Mouse (Mus musculus): ENCODE measurements at regions not wholly inside any gene's neighbourhood (a gene's known extent, or its start where the extent isn't known, plus 50 kb on each side); places are given as distances from the start of the nearest gene placed in this dataset.

DNA sequence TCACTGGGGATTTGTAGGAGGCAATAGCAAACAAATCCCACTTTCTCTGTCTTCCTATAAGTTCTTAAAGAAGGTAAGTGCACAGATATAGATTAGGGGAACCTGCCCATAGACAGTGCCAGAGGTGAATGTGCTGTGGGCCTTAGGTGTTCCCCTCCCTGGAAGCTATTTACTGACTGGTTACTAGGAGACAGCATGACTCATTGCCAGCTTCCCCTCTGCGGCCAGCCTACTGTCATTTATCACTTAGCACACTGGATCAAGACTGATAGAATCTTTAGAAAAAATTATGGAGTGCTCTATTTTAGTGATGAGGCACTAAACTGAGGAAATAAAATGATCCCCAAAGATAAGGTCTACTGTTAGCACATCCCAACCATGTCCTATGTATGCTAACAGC lies 187.3 kb upstream of the Nrp1 start:
- no peak overlapping the region for H3K4me3 ChIP-seq (ENCODE audit: insufficient read depth, low read length)
- peaks cover 2% of the 10 kb centered on the region; the same call in 1 of the 2 replicates for H3K4me1 ChIP-seq (ENCODE audit: control insufficient read depth, insufficient read depth, low read length)
- TF ChIP-seq CTCF (IDR thresholded peaks at IDR 0.05; ENCODE audit: borderline replicate concordance, insufficient read depth, low read length) (no peak), POLR2A (IDR thresholded peaks at IDR 0.05; ENCODE audit: low read depth, low read length) (no peak)
- no peak overlapping the region for H3K27ac ChIP-seq (ENCODE audit: insufficient read depth, low read length)

DNA sequence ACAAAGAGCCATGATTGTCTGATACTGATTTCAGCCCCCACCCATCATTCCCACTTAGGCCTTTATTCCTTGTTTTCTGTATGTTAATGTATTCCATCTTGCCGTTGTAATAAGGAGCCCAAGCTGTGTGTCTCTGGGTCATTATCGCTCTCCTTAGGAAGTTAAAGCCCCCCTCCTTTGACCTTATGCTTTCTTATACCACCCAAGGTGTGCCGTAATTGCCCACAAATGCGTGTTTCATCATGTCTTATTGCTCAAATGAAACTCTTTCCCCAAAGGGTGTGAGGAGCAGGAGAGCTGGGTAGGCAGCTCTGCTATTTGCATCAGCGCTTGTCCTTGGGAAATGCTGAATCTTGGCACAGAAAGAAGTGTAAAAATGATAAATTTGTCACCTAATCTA lies 178.2 kb upstream of the Nrp1 start:
- Histone ChIP-seq H3K27ac (ENCODE audit: insufficient read depth, low read length) (no peak overlapping the region), H3K4me3 (ENCODE audit: insufficient read depth, low read length) (no peak overlapping the region), H3K4me1 (ENCODE audit: control insufficient read depth, insufficient read depth, low read length) (no peaks in the 10 kb centered on the region)
- TF ChIP-seq POLR2A (IDR thresholded peaks at IDR 0.05; ENCODE audit: low read depth, low read length) (no peak), CTCF (IDR thresholded peaks at IDR 0.05; ENCODE audit: borderline replicate concordance, insufficient read depth, low read length) (no peak)

DNA sequence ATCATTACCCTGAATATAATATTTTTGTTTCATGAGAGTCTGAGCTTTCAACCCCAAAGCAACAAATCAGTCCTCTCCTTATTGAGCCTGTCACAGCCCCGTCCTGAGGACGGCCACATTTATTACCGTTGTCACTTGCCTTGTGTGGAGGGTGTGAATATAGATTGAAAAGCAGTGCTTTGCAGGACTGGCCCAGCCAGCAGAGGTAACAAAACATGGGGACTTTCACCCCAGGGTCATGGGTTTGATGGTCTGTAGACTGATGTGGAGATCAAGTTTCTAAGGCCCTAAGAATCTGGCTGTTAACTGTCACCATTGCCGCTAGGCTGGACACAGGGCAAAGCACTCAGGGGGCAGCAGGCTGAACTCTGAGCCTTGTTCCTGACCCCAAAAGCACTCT lies 175.3 kb upstream of the Nrp1 start:
- no peak for TF ChIP-seq POLR2A (IDR thresholded peaks at IDR 0.05; ENCODE audit: low read depth, low read length)
- TF ChIP-seq CTCF (IDR thresholded peaks at IDR 0.05; ENCODE audit: borderline replicate concordance, insufficient read depth, low read length) = no peak
- H3K4me1 ChIP-seq (ENCODE audit: control insufficient read depth, insufficient read depth, low read length) = no peaks in the 10 kb centered on the region
- H3K4me3 ChIP-seq (ENCODE audit: insufficient read depth, low read length) = no peak overlapping the region
- no peak overlapping the region for H3K27ac ChIP-seq (ENCODE audit: insufficient read depth, low read length)

DNA sequence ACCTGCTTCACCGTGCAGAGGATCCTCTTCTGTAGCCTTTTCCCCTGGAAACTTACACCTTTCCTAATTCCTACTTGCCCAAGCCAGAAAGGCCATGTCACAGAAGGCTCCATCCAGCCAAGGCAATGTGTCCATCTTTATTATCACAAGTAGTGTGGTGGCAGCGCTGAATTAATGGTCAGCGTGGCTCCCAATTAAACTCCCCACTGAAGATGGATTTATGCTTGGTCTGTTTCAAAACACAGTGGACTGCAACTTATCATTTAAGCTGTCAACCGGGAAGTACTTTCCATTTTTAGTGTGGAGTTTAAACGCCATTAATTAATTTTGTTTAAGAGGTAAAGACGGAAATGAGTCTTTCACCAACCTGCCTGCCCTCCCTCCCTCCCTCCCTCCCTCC lies 170.1 kb upstream of the Nrp1 start:
- H3K4me1 ChIP-seq (ENCODE audit: control insufficient read depth, insufficient read depth, low read length) = no peaks in the 10 kb centered on the region
- TF ChIP-seq POLR2A (IDR thresholded peaks at IDR 0.05; ENCODE audit: low read depth, low read length) (no peak), CTCF (IDR thresholded peaks at IDR 0.05; ENCODE audit: borderline replicate concordance, insufficient read depth, low read length) (no peak)
- H3K27ac ChIP-seq (ENCODE audit: insufficient read depth, low read length) = no peak overlapping the region
- H3K4me3 ChIP-seq (ENCODE audit: insufficient read depth, low read length) = no peak overlapping the region

DNA sequence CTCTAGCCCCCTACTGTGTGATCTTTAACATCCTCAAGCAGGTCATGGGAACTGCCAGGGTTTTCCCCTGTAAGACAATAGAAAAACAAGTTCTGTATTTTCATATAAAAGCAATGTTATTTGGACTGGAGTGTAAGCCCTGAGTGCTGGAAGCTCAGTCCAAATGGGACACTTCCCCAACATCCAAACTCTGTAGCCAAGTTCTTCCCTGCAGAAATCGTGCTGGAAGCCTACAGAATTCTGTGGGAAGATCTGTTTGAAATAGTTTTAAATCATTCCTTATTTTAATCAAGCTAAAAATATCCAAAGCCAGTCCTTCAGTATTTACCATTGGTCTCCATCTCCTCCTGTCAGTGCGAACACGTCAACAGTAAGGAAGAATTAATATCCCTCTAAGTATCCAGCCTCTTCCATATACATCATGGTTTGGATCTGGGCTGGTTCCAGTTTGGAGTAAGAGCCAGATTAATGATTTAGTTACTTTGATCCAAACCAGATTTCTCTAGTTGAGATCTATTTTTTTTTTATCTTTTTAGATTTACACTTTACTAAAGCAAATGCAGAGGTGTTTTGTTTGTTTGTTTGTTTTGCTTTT lies 165.0 kb upstream of the Nrp1 start:
- no peak for TF ChIP-seq POLR2A (IDR thresholded peaks at IDR 0.05; ENCODE audit: low read depth, low read length)
- no peak for TF ChIP-seq CTCF (IDR thresholded peaks at IDR 0.05; ENCODE audit: borderline replicate concordance, insufficient read depth, low read length)
- no peak overlapping the region for H3K4me3 ChIP-seq (ENCODE audit: insufficient read depth, low read length)
- no peak overlapping the region for H3K27ac ChIP-seq (ENCODE audit: insufficient read depth, low read length)
- H3K4me1 ChIP-seq (ENCODE audit: control insufficient read depth, insufficient read depth, low read length) = no peaks in the 10 kb centered on the region

DNA sequence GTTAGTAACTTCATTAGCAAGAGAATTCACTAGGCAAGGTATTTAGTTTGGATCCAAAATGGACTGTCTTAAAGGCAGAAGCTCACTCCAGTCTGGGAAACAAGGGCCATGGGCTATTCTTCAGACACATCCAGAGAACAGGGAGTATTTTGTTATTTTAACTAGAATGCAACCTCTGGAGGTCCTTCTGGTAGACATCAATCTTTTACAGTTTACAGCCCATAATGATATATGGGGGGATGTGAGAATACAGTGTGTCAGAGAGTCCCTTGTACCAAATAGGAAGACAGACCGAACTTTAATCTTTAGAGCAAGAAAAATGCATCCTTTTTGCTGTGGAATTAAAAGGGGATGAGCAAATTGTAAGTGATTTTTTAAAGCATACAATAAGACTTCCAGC lies 157.6 kb upstream of the Nrp1 start:
- Histone ChIP-seq H3K4me1 (ENCODE audit: control insufficient read depth, insufficient read depth, low read length) (no peaks in the 10 kb centered on the region), H3K27ac (ENCODE audit: insufficient read depth, low read length) (no peak overlapping the region), H3K4me3 (ENCODE audit: insufficient read depth, low read length) (no peak overlapping the region)
- TF ChIP-seq POLR2A (IDR thresholded peaks at IDR 0.05; ENCODE audit: low read depth, low read length) = no peak
- no peak for TF ChIP-seq CTCF (IDR thresholded peaks at IDR 0.05; ENCODE audit: borderline replicate concordance, insufficient read depth, low read length)

DNA sequence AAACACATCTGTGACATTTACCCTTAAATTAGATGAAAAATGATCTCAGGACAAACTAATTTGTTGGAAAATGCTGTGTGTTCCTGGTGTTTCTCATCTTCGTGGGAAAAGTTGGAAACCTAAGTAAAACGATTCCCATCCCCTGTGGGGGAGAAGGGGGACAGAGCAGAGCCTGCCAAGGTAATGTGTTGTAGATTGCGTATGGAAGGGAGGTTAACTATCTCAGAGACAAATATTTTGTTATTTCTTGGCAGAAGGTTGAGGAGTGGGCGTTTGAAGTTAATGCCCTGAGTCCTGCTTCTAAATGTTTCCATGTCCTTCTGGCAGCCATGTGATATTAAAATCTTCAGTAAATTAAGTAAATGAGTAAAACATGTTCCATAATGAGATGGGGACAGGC lies 156.8 kb upstream of the Nrp1 start:
- Histone ChIP-seq H3K4me3 (ENCODE audit: insufficient read depth, low read length) (no peak overlapping the region), H3K4me1 (ENCODE audit: control insufficient read depth, insufficient read depth, low read length) (no peaks in the 10 kb centered on the region), H3K27ac (ENCODE audit: insufficient read depth, low read length) (no peak overlapping the region)
- no peak for TF ChIP-seq POLR2A (IDR thresholded peaks at IDR 0.05; ENCODE audit: low read depth, low read length)
- no peak for TF ChIP-seq CTCF (IDR thresholded peaks at IDR 0.05; ENCODE audit: borderline replicate concordance, insufficient read depth, low read length)

DNA sequence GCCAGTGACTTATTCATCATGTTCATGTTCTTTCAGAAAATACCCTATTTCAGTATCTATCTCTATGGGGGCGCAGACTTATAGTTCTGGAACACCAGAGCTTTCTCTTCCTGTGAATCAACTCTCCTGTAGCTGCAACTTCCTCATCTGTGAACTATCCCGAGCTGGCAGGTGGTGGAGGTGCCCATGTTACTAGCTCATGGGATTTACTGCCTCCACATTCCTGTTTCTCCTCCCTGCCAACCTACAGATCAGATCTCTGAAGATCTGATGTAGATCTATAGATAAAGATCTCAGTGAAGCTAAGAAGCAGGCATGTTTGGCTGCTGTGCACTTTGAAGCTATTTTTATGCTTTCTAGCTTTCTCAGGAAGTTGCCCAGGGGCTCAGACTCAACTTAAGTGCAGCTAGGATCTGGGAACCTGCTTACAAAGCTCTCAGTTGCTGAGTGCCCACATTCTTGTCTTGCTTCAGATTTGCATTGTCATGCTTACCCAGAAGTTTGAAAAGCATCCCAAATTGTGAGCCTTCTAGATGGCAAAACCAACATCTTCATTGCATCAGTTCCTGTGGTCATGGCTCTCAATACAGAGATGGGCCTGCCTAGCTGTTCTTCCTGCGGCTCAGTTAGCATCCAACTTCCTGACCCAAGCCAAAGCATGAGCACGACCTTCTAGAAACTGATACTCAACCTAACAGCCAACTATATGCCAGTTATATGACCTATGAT lies 156.1 kb upstream of the Nrp1 start:
- TF ChIP-seq CTCF (IDR thresholded peaks at IDR 0.05; ENCODE audit: borderline replicate concordance, insufficient read depth, low read length) (no peak), POLR2A (IDR thresholded peaks at IDR 0.05; ENCODE audit: low read depth, low read length) (no peak)
- Histone ChIP-seq H3K27ac (ENCODE audit: insufficient read depth, low read length) (peak overlapping the region; percentile 44; the same call in 1 of the 2 replicates), H3K4me1 (ENCODE audit: control insufficient read depth, insufficient read depth, low read length) (peaks cover 2% of the 10 kb centered on the region; the same call in 1 of the 2 replicates)

DNA sequence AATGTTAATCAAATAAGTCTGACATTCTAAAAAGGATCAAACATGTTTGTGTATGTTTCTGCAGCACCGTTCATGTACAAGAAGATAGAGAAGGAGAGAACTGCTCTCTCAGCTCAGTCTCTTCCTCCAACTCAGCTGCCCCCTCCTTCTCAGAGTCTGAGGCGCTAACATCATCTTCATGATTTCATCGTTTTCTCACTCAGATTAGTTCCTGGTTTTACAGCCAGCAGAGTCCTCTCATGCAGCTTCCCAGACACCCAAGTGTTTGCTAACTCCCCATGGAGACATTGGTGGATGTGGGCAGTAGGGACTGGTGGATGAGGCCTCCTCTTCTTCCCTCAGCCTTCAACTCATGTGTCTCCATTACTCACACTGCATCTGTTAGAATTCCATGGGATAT lies 153.6 kb upstream of the Nrp1 start:
- TF ChIP-seq POLR2A (IDR thresholded peaks at IDR 0.05; ENCODE audit: low read depth, low read length) = no peak
- TF ChIP-seq CTCF (IDR thresholded peaks at IDR 0.05; ENCODE audit: borderline replicate concordance, insufficient read depth, low read length) = no peak
- peaks cover 3% of the 10 kb centered on the region; the same call in 1 of the 2 replicates for H3K4me1 ChIP-seq (ENCODE audit: control insufficient read depth, insufficient read depth, low read length)
- no peak overlapping the region for H3K27ac ChIP-seq (ENCODE audit: insufficient read depth, low read length)

More for the DNA sequence above, 156.1 kb upstream of the Nrp1 start:
- no peak overlapping the region for H3K4me3 ChIP-seq (ENCODE audit: insufficient read depth, low read length)

DNA sequence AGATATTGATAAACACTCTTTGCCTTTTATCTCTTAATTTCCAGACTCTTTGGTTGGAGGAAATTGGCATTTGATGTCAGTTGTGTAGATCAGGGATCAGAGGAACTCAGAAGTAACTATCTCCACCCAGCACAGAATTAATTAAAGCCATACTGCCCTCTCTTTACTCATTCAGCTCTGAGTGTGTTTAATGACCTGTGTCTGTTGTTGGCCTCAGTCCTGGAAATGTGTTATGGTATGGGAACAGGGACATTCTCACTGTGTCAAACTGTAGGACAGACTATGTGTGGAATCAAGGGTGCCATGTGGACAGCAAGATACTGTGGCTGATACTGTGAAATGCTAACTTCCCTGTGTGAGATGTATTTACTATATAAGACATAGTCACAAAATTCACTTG lies 151.3 kb upstream of the Nrp1 start:
- peaks cover 3% of the 10 kb centered on the region; the same call in 1 of the 2 replicates for H3K4me1 ChIP-seq (ENCODE audit: control insufficient read depth, insufficient read depth, low read length)
- no peak for TF ChIP-seq POLR2A (IDR thresholded peaks at IDR 0.05; ENCODE audit: low read depth, low read length)
- TF ChIP-seq CTCF (IDR thresholded peaks at IDR 0.05; ENCODE audit: borderline replicate concordance, insufficient read depth, low read length) = no peak

More for the DNA sequence above, 153.6 kb upstream of the Nrp1 start:
- H3K4me3 ChIP-seq (ENCODE audit: insufficient read depth, low read length) = no peak overlapping the region

More for the DNA sequence above, 151.3 kb upstream of the Nrp1 start:
- Histone ChIP-seq H3K27ac (ENCODE audit: insufficient read depth, low read length) (no peak overlapping the region), H3K4me3 (ENCODE audit: insufficient read depth, low read length) (no peak overlapping the region)
